Mouse (Mus musculus): Measurements from ENCODE around the gene Ddx3x.

- TF ChIP-seq CTCF (IDR thresholded peaks at IDR 0.05; ENCODE audit: low read depth) (no peak), EP300 (IDR thresholded peaks at IDR 0.05; ENCODE audit: low read depth) (no peak)
Observed at GRCm38 (mm10) chrX:13239455-13239854, 41.3 kb upstream of the Ddx3x start.
